Mouse (Mus musculus): Measurements from ENCODE around the gene Ifitm3. TPM values are rescaled to one million over a fixed set of nuclear protein-coding genes. Genes with fewer than 3 reads are reported as not detected.
"Not testable (repeated sequence)": the region's sequence is repeated elsewhere in the genome, so short reads cannot be mapped to it uniquely, and the experiment has no call there.

The Ifitm3 gene
- polyA plus RNA-seq, 1 experiment from 2014 or later, result 246 TPM

GRCm38 (mm10) chr7:140989022-140989421 lies 21.5 kb downstream of the Ifitm3 start:
- H3K4me3 ChIP-seq, result no peak overlapping the region
- peaks cover 6% of the 10 kb centered on the region; the same call in 1 of the 2 replicates for H3K4me1 ChIP-seq
- H3K27ac ChIP-seq, result no peak overlapping the region
- no peaks in the 10 kb centered on the region for H3K27me3 ChIP-seq
- no peak for ATAC-seq (ENCODE audit: borderline replicate concordance, extremely low read depth, low FRiP score, low TSS enrichment)
- 53% methylated on average over 4 of the region's 4 CpGs for WGBS
- H3K4me2 ChIP-seq, result no peak overlapping the region
- H3K9ac ChIP-seq, result no peak overlapping the region
- H3K9me3 ChIP-seq, result no peaks in the 10 kb centered on the region
- no peaks in the 10 kb centered on the region for H3K36me3 ChIP-seq

GRCm38 (mm10) chr7:140987182-140988138 lies 23.1 kb downstream of the Ifitm3 start:
- Histone ChIP-seq H3K27ac (no peak overlapping the region), H3K4me3 (no peak overlapping the region), H3K4me1 (peaks cover 6% of the 10 kb centered on the region; the same call in 1 of the 2 replicates), H3K27me3 (no peaks in the 10 kb centered on the region), H3K36me3 (no peaks in the 10 kb centered on the region), H3K4me2 (no peak overlapping the region), H3K9me3 (no peaks in the 10 kb centered on the region), H3K9ac (no peak overlapping the region)
- no peak for ATAC-seq (ENCODE audit: borderline replicate concordance, extremely low read depth, low FRiP score, low TSS enrichment)
- WGBS, result 78% methylated on average over 17 of the region's 17 CpGs

- no peaks in the 10 kb centered on the region for H3K36me3 ChIP-seq
- no peak for ATAC-seq (ENCODE audit: borderline replicate concordance, extremely low read depth, low FRiP score, low TSS enrichment)
Measured at GRCm38 (mm10) chr7:140982971-140983370, 27.6 kb downstream of the Ifitm3 start.

GRCm38 (mm10) chr7:140981704-140982103 lies 28.9 kb downstream of the Ifitm3 start:
- H3K4me2 ChIP-seq, result no peak overlapping the region
- H3K27ac ChIP-seq, result no peak overlapping the region
- no peak overlapping the region for H3K9ac ChIP-seq
- H3K27me3 ChIP-seq, result no peaks in the 10 kb centered on the region
- H3K36me3 ChIP-seq, result no peaks in the 10 kb centered on the region
- no peak for ATAC-seq (ENCODE audit: borderline replicate concordance, extremely low read depth, low FRiP score, low TSS enrichment)
- WGBS, result 87% methylated on average over 8 of the region's 8 CpGs
- no peaks in the 10 kb centered on the region for H3K9me3 ChIP-seq
- no peak overlapping the region for H3K4me3 ChIP-seq
- H3K4me1 ChIP-seq, result no peaks in the 10 kb centered on the region

More at GRCm38 (mm10) chr7:140982971-140983370, 27.6 kb downstream of the Ifitm3 start:
- 81% methylated on average over 7 of the region's 7 CpGs for WGBS
- H3K4me3 ChIP-seq, result no peak overlapping the region
- H3K27ac ChIP-seq, result no peak overlapping the region
- H3K27me3 ChIP-seq, result no peaks in the 10 kb centered on the region
- H3K9me3 ChIP-seq, result no peaks in the 10 kb centered on the region
- H3K9ac ChIP-seq, result no peak overlapping the region
- no peaks in the 10 kb centered on the region for H3K4me1 ChIP-seq
- H3K4me2 ChIP-seq, result no peak overlapping the region

GRCm38 (mm10) chr7:140976720-140977119 lies 33.9 kb downstream of the Ifitm3 start:
- H3K4me1 ChIP-seq; ATAC-seq (ENCODE audit: borderline replicate concordance, extremely low read depth, low FRiP score, low TSS enrichment); H3K9ac ChIP-seq; H3K4me3 ChIP-seq; H3K27ac ChIP-seq; H3K9me3 ChIP-seq; H3K4me2 ChIP-seq; H3K36me3 ChIP-seq; H3K27me3 ChIP-seq: not testable (repeated sequence)
- WGBS, result 88% methylated on average over 9 of the region's 9 CpGs

GRCm38 (mm10) chr7:140975465-140975864 lies 35.1 kb downstream of the Ifitm3 start:
- 33% methylated on average over 3 of the region's 3 CpGs for WGBS
- H3K4me1 ChIP-seq, result peaks cover 20% of the 10 kb centered on the region
- no peak overlapping the region for H3K9ac ChIP-seq
- H3K4me3 ChIP-seq, result no peak overlapping the region
- H3K27ac ChIP-seq, result no peak overlapping the region
- ATAC-seq (ENCODE audit: borderline replicate concordance, extremely low read depth, low FRiP score, low TSS enrichment), result no peak
- H3K27me3 ChIP-seq, result no peaks in the 10 kb centered on the region
- H3K4me2 ChIP-seq, result no peak overlapping the region
- no peaks in the 10 kb centered on the region for H3K9me3 ChIP-seq
- no peaks in the 10 kb centered on the region for H3K36me3 ChIP-seq

- Histone ChIP-seq H3K4me1 (peaks cover 20% of the 10 kb centered on the region), H3K9me3 (no peaks in the 10 kb centered on the region), H3K27me3 (no peaks in the 10 kb centered on the region), H3K4me2 (no peak overlapping the region), H3K27ac (no peak overlapping the region), H3K36me3 (no peaks in the 10 kb centered on the region), H3K4me3 (no peak overlapping the region), H3K9ac (no peak overlapping the region)
- no peak for ATAC-seq (ENCODE audit: borderline replicate concordance, extremely low read depth, low FRiP score, low TSS enrichment)
- WGBS, result 14% methylated on average over 9 of the region's 9 CpGs
Measured at GRCm38 (mm10) chr7:140974940-140975339, 35.6 kb downstream of the Ifitm3 start.

GRCm38 (mm10) chr7:140973396-140974165 lies 37.0 kb downstream of the Ifitm3 start:
- H3K4me1 ChIP-seq, result peaks cover 20% of the 10 kb centered on the region
- WGBS, result 51% methylated on average over 14 of the region's 14 CpGs
- no peaks in the 10 kb centered on the region for H3K9me3 ChIP-seq
- H3K4me2 ChIP-seq, result no peak overlapping the region
- no peak overlapping the region for H3K4me3 ChIP-seq
- no peak overlapping the region for H3K27ac ChIP-seq
- no peaks in the 10 kb centered on the region for H3K27me3 ChIP-seq
- no peak overlapping the region; the same call in 1 of the 2 replicates for H3K9ac ChIP-seq
- ATAC-seq (ENCODE audit: borderline replicate concordance, extremely low read depth, low FRiP score, low TSS enrichment), result no peak
- no peaks in the 10 kb centered on the region for H3K36me3 ChIP-seq

GRCm38 (mm10) chr7:140971479-140972171 lies 38.9 kb downstream of the Ifitm3 start:
- H3K9ac ChIP-seq, result no peak overlapping the region
- H3K27ac ChIP-seq, result peak overlapping the region; percentile 81
- H3K27me3 ChIP-seq, result no peaks in the 10 kb centered on the region
- H3K4me3 ChIP-seq, result no peak overlapping the region
- no peaks in the 10 kb centered on the region for H3K9me3 ChIP-seq
- peak; percentile 58; the same call in 1 of the 2 replicates for ATAC-seq (ENCODE audit: borderline replicate concordance, extremely low read depth, low FRiP score, low TSS enrichment)
- H3K36me3 ChIP-seq, result no peaks in the 10 kb centered on the region
- 45% methylated on average over 8 of the region's 8 CpGs for WGBS
- no peak overlapping the region for H3K4me2 ChIP-seq
- peaks cover 28% of the 10 kb centered on the region for H3K4me1 ChIP-seq

GRCm38 (mm10) chr7:140970931-140971330 lies 39.6 kb downstream of the Ifitm3 start:
- Histone ChIP-seq H3K36me3 (no peaks in the 10 kb centered on the region), H3K27ac (peak overlapping the region; percentile 81; the same call in 1 of the 2 replicates), H3K4me3 (no peak overlapping the region), H3K9ac (no peak overlapping the region), H3K4me1 (peaks cover 28% of the 10 kb centered on the region), H3K4me2 (no peak overlapping the region), H3K9me3 (no peaks in the 10 kb centered on the region), H3K27me3 (no peaks in the 10 kb centered on the region)
- 29% methylated on average over 7 of the region's 7 CpGs for WGBS
- ATAC-seq (ENCODE audit: borderline replicate concordance, extremely low read depth, low FRiP score, low TSS enrichment), result no peak

- 22% methylated on average over 3 of the region's 3 CpGs for WGBS
- not testable (repeated sequence) for ATAC-seq (ENCODE audit: borderline replicate concordance, extremely low read depth, low FRiP score, low TSS enrichment); H3K9ac ChIP-seq; H3K27ac ChIP-seq; H3K27me3 ChIP-seq; H3K36me3 ChIP-seq; H3K9me3 ChIP-seq; H3K4me2 ChIP-seq; H3K4me3 ChIP-seq
- peaks cover 24% of the 10 kb centered on the region for H3K4me1 ChIP-seq
Measured at GRCm38 (mm10) chr7:140968710-140969109, 41.9 kb downstream of the Ifitm3 start.

Data from lung, embryonic 15.5 days (tissue).